Mouse (Mus musculus) regulatory T cell (primary cell): Measurements from ENCODE around the gene Prkce.

Source experiments
- in situ Hi-C: fragments of 300-600 bp; cut with MboI, MseI; formaldehyde crosslinking; loops from one replicate; pipeline ENCODE4 v1.15.1; 2025; ENCODE audit warnings: high pct_unique_total_duplicates

Gene Prkce

GRCm38 (mm10) chr17:86667836-86668600 is 500.4 kb downstream of the Prkce start:
- in situ Hi-C loops = loop anchor here (10.0 kb wide), 1 partner anchor 1267 kb away; no protein-coding TSS in a partner anchor

- in situ Hi-C loops = loop anchor here (10.0 kb wide), 1 partner anchor 1265 kb away; no protein-coding TSS in a partner anchor
Measured at GRCm38 (mm10) chr17:86669641-86670373, 502.2 kb downstream of the Prkce start.

- in situ Hi-C loops = no loop called here
Measured at GRCm38 (mm10) chr17:86670731-86671130, 503.1 kb downstream of the Prkce start.

- in situ Hi-C loops = no loop called here
Measured at GRCm38 (mm10) chr17:86674971-86675370, 507.4 kb downstream of the Prkce start.

GRCm38 (mm10) chr17:86676336-86676735 is 508.8 kb downstream of the Prkce start:
- in situ Hi-C loops = no loop called here

GRCm38 (mm10) chr17:86676909-86677308 is 509.3 kb downstream of the Prkce start:
- in situ Hi-C loops = no loop called here

GRCm38 (mm10) chr17:86685263-86685662 is 517.7 kb downstream of the Prkce start:
- in situ Hi-C loops = loop anchor here (10.0 kb wide), 1 partner anchor 1520 kb away; no protein-coding TSS in a partner anchor

GRCm38 (mm10) chr17:86687021-86687420 is 519.4 kb downstream of the Prkce start:
- in situ Hi-C loops = loop anchor here (10.0 kb wide), 1 partner anchor 1518 kb away; no protein-coding TSS in a partner anchor

GRCm38 (mm10) chr17:86690871-86691390 is 523.3 kb downstream of the Prkce start:
- in situ Hi-C loops = no loop called here

GRCm38 (mm10) chr17:86697751-86698150 is 530.2 kb downstream of the Prkce start:
- in situ Hi-C loops = loop anchor here (5.0 kb wide), 1 partner anchor 50 kb away; no protein-coding TSS in a partner anchor

- in situ Hi-C loops = no loop called here
Measured at GRCm38 (mm10) chr17:86703336-86703735, 535.8 kb downstream of the Prkce start.

- in situ Hi-C loops = no loop called here
Measured at GRCm38 (mm10) chr17:86705236-86705635, 537.7 kb downstream of the Prkce start.

- in situ Hi-C loops = no loop called here
Measured at GRCm38 (mm10) chr17:86706467-86706866, 538.9 kb downstream of the Prkce start.
